Mouse (Mus musculus) right cerebral cortex, postnatal 25 days (tissue): Measurements from ENCODE around the gene Dgat2.

Experiments
- DNase-seq: peaks from one replicate; pipeline ENCODE4 v3.0.0; 2022

The Dgat2 gene

GRCm38 (mm10) chr7:99191411-99191810 is 8.9 kb upstream of the Dgat2 start:
- DNase-seq: no peak

- no peak for DNase-seq
Observed at GRCm38 (mm10) chr7:99189885-99190284, 7.4 kb upstream of the Dgat2 start.

GRCm38 (mm10) chr7:99188630-99189029 is 6.1 kb upstream of the Dgat2 start:
- DNase-seq: no peak

GRCm38 (mm10) chr7:99187451-99187850 is 4.9 kb upstream of the Dgat2 start:
- DNase-seq: no peak

GRCm38 (mm10) chr7:99185405-99185804 is 2.9 kb upstream of the Dgat2 start:
- DNase-seq: no peak

- no peak for DNase-seq
Observed at GRCm38 (mm10) chr7:99183751-99184150, 1.2 kb upstream of the Dgat2 start.

- DNase-seq: peak; percentile 28
Observed at GRCm38 (mm10) chr7:99181619-99182431, 694 bp downstream of the Dgat2 start.

- no peak for DNase-seq
Observed at GRCm38 (mm10) chr7:99180162-99180561, 2.4 kb downstream of the Dgat2 start.

- no peak for DNase-seq
Observed at GRCm38 (mm10) chr7:99179271-99179670, 3.2 kb downstream of the Dgat2 start.

- no peak for DNase-seq
Observed at GRCm38 (mm10) chr7:99177386-99177785, 5.1 kb downstream of the Dgat2 start.

- no peak for DNase-seq
Observed at GRCm38 (mm10) chr7:99175666-99176065, 6.9 kb downstream of the Dgat2 start.

GRCm38 (mm10) chr7:99175118-99175517 is 7.4 kb downstream of the Dgat2 start:
- no peak for DNase-seq

GRCm38 (mm10) chr7:99174006-99174405 is 8.5 kb downstream of the Dgat2 start:
- DNase-seq: no peak

- no peak for DNase-seq
Observed at GRCm38 (mm10) chr7:99172898-99173297, 9.6 kb downstream of the Dgat2 start.

- DNase-seq: no peak
Observed at GRCm38 (mm10) chr7:99171730-99172463, 10.6 kb downstream of the Dgat2 start.

GRCm38 (mm10) chr7:99170519-99170918 is 12.0 kb downstream of the Dgat2 start:
- DNase-seq: no peak

GRCm38 (mm10) chr7:99169717-99170403 is 12.7 kb downstream of the Dgat2 start:
- DNase-seq: no peak

- DNase-seq: no peak
Observed at GRCm38 (mm10) chr7:99168756-99169155, 13.8 kb downstream of the Dgat2 start.

GRCm38 (mm10) chr7:99167939-99168338 is 14.6 kb downstream of the Dgat2 start:
- no peak for DNase-seq

GRCm38 (mm10) chr7:99166159-99166558 is 16.4 kb downstream of the Dgat2 start:
- DNase-seq: no peak

GRCm38 (mm10) chr7:99164873-99165410 is 17.6 kb downstream of the Dgat2 start:
- peak; percentile 34 for DNase-seq

- DNase-seq: no peak
Observed at GRCm38 (mm10) chr7:99162462-99162861, 20.1 kb downstream of the Dgat2 start.

GRCm38 (mm10) chr7:99161961-99162360 is 20.6 kb downstream of the Dgat2 start:
- no peak for DNase-seq
